Mouse (Mus musculus) neural tube, embryonic 15.5 days (tissue): ENCODE data around the gene B4galt4. TPM values are rescaled to one million over a fixed set of nuclear protein-coding genes. Genes with fewer than 3 reads are reported as not detected.

ENCODE experiments used
- ATAC-seq: fragments of 200-750 bp; cut with Nextera tagmentation; 2 replicates; pipeline ENCODE4 v1.8.0; 2017; ENCODE audit warnings: mild to moderate bottlenecking, moderate TSS enrichment, moderate library complexity; ENCODE audit not compliant: low FRiP score
- H3K27ac ChIP-seq: fragments of 300-500 bp; sonication (generic); replicated peaks from 2 replicates; pipeline ENCODE4 v1.5.1; 2015; ENCODE audit warnings: mild to moderate bottlenecking, inconsistent platforms
- H3K27me3 ChIP-seq: fragments of 300-500 bp; sonication (generic); replicated peaks from 2 replicates; pipeline ENCODE4 v1.6.1; 2015; ENCODE audit warnings: inconsistent platforms
- H3K36me3 ChIP-seq: fragments of 300-500 bp; sonication (generic); 2 replicates; pipeline ENCODE4 v1.6.1; 2015; ENCODE audit warnings: inconsistent platforms
- H3K4me1 ChIP-seq: fragments of 300-500 bp; sonication (generic); 2 replicates; pipeline ENCODE4 v1.6.1; 2015; ENCODE audit warnings: inconsistent platforms
- H3K4me2 ChIP-seq: fragments of 300-500 bp; sonication (generic); 2 replicates; pipeline ENCODE4 v1.6.1; 2015; ENCODE audit warnings: inconsistent platforms, mild to moderate bottlenecking, moderate library complexity
- H3K4me3 ChIP-seq: fragments of 300-500 bp; sonication (generic); replicated peaks from 2 replicates; pipeline ENCODE4 v1.5.1; 2015; ENCODE audit warnings: mild to moderate bottlenecking, inconsistent platforms
- H3K9ac ChIP-seq: fragments of 300-500 bp; sonication (generic); replicated peaks from 2 replicates; pipeline ENCODE4 v1.6.1; 2015; ENCODE audit warnings: mild to moderate bottlenecking, inconsistent platforms
- H3K9me3 ChIP-seq: fragments of 300-500 bp; sonication (generic); replicated peaks from 2 replicates; pipeline ENCODE4 v1.6.1; 2016; ENCODE audit warnings: inconsistent platforms
- WGBS: fragments of 180-500 bp; shearing (Covaris S2); methylation state at CpG from one replicate; pipeline ENCODE4 v1.1.7; 2015; ENCODE audit warnings: mixed read lengths; 5-methylcytosine and 5-hydroxymethylcytosine counted together
- polyA plus RNA-seq: library from polyadenylated mRNA; unstranded; fragments of >200 nt; fragmentation: Nextera tagmentation; extraction: Ambion mirVana; gene quantifications from 2 replicates; pipeline ENCODE4 v1.2.1, GENCODE M21; 2015

Gene B4galt4
- polyA plus RNA-seq, result 32.4 and 36.3 TPM in 2 replicates

DNA sequence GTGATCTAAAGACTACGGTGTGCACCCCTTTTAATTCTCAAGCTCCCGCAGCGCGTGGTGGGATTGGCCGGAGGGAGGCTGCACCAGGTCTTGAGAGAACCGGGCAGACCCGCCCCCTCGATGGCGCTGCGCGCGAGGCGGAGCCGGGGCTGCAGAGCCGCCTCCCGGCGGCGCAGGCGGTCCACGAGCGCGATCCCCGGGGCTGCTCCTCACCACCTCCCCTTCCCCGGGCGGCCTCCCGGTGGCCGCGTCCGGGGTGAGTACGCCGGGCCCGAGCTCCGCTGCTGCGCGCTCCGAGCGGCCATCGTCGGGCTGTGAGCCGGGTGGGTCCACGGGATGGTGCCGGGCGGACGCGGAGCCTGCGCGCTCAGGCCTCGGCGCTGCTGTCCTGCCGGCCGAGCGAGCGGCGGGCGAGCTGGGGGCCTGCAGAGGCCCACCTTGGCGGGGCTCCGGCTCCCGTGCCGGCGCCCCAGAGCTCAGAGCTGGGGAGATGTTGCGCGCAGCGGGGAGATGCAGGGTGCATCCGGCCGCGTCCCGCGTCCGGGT, at the start of gene B4galt4:
Gene B4galt4 (plus strand): TSS at position 152 of the 546 bp plus-strand sequence.
- WGBS, result under 1% methylated on average over 56 of the region's 69 CpGs
- peak within 1 kb of the TSS; percentile 79 for H3K9ac ChIP-seq
- peaks cover 17% of the 10 kb centered on the region for H3K4me1 ChIP-seq
- 0 out of 2 replicates have a peak, but pooled peaks cover 3% of the 10 kb centered on the region for H3K27me3 ChIP-seq
- peak within 1 kb of the TSS; percentile 67 for H3K4me3 ChIP-seq
- H3K4me2 ChIP-seq, result peak within 1 kb of the TSS; percentile 80
- ATAC-seq, result peak; percentile 96
- peak within 1 kb of the TSS; percentile 81 for H3K27ac ChIP-seq
- H3K9me3 ChIP-seq, result no peaks in the 10 kb centered on the region
- peaks cover 3% of the 10 kb centered on the region; the same call in 1 of the 2 replicates for H3K36me3 ChIP-seq

DNA sequence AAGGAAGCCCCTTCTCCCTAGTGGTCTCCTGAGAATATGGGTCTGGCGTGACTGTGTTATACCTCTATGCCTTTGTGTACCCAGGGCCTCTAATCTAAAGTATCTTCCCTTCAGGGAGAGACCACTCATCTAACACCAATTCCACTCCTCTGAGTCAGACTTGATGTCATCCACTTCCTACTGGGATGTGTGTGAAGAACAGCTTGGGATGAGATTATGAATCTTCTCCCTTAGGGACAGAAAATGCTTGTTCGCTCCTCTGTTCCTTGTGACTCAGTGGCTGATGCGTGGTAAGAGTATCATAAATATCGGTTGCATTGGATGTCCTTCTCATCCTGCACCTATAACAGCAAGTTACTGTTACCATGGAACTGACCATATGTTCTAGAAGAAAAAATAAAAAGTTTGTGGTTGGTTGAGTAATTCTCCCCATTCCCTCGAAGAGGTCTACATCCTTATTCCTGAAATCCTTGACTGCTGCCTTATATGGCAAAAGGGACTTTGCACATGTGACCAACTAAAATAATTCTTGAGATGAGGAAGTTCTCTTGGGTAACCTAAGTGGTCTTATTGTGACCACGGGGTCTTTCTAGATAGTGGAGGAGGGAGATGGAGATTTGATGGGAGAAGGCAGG, 47.0 kb upstream of the B4galt4 start:
- no peaks in the 10 kb centered on the region for H3K36me3 ChIP-seq
- no peak for ATAC-seq
- no peaks in the 10 kb centered on the region for H3K27me3 ChIP-seq
- H3K4me2 ChIP-seq, result no peak overlapping the region
- no peak overlapping the region for H3K27ac ChIP-seq
- no peak overlapping the region for H3K4me3 ChIP-seq
- no peak overlapping the region for H3K9ac ChIP-seq
- WGBS, result 92% methylated on average over 6 of the region's 6 CpGs
- H3K4me1 ChIP-seq, result no peaks in the 10 kb centered on the region
- no peaks in the 10 kb centered on the region for H3K9me3 ChIP-seq

DNA sequence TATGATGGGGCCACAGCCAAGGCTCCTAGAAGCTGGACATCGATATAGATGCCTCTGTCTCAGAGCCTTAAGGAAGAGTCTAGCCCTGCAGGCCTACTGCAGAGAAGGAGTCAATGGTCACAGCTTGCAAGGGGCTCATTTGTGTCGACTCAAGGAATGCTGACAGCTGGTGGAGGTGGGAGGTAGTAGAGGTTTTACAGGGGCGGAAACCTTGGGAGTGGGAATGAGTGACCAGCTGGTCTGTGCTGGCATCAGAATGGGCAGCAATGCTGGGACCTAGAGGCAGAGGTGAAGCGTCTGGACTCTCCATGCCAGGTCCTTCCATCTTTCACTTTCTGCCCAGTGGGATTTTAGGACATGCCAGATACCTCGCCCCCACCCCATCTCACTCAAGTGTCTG, 46.5 kb upstream of the B4galt4 start:
- WGBS, result 89% methylated on average over 5 of the region's 5 CpGs
- Histone ChIP-seq H3K9me3 (no peaks in the 10 kb centered on the region), H3K36me3 (no peaks in the 10 kb centered on the region), H3K27me3 (no peaks in the 10 kb centered on the region), H3K9ac (no peak overlapping the region), H3K4me3 (no peak overlapping the region), H3K4me2 (no peak overlapping the region), H3K4me1 (no peaks in the 10 kb centered on the region), H3K27ac (no peak overlapping the region)
- ATAC-seq, result no peak

DNA sequence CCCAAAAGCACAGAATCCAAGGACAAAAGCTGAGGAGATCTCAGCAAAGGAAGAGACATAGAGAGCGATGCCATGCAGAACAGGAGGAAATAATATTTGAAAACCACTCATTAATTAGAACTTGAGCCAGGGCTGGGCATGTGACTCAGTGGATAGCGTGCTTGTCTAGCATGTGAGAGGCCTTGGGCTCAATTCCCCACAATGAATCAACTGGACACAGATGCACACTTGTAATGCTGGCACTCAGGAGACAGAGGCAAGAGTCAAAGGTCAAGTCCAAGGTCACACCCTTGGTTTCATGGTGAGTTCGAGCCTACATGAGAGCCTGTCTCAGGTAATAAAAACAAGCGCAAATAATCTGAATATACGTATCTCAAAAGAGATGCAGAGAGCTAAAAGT, 44.5 kb upstream of the B4galt4 start:
- 85% methylated on average over 5 of the region's 5 CpGs for WGBS
- no peak overlapping the region for H3K4me2 ChIP-seq
- ATAC-seq, result no peak
- no peak overlapping the region for H3K27ac ChIP-seq
- no peaks in the 10 kb centered on the region for H3K9me3 ChIP-seq
- no peak overlapping the region for H3K9ac ChIP-seq
- H3K4me1 ChIP-seq, result no peaks in the 10 kb centered on the region
- no peaks in the 10 kb centered on the region for H3K36me3 ChIP-seq
- H3K4me3 ChIP-seq, result no peak overlapping the region
- H3K27me3 ChIP-seq, result no peaks in the 10 kb centered on the region

DNA sequence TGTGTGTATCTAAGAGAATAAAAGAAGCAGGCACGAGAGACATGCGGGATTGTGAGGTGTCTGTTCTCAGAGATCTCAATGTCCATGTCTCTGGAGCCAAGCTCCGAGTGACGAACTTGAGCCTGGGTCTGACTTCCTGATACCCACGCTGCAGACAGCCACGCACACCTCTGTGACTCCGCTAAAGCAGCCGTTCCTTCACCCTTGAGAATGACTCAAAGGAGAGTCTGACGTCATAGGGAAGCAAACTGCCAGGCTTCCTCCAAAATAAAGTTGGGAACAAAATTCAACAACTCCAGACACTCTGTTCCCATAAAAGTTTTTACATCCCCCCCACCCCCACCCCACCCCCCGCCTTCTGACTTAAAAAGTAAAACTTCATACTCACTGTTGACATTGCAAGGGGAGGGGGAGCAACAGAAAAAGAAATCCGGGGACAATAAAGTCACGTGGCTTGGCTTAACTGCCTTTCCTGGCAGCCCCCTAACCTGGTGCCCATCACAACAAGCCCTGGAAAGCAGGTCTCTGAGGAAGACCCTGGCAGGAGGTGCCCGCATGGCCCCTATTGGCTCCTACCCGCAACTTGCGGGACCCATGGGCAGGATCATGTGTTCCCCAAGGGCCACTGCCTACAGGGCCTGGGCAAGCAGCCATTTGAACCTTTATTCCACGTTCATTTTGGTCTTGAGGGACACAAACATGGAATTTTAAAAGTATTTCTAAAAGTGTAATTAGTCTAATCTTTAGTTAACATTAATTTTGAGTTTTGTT, 41.5 kb upstream of the B4galt4 start:
- Histone ChIP-seq H3K9ac (no peak overlapping the region), H3K4me1 (no peaks in the 10 kb centered on the region), H3K27ac (no peak overlapping the region), H3K4me2 (no peak overlapping the region), H3K4me3 (no peak overlapping the region), H3K9me3 (no peaks in the 10 kb centered on the region), H3K27me3 (no peaks in the 10 kb centered on the region), H3K36me3 (no peaks in the 10 kb centered on the region)
- WGBS, result 83% methylated on average over 16 of the region's 16 CpGs
- ATAC-seq, result no peak

DNA sequence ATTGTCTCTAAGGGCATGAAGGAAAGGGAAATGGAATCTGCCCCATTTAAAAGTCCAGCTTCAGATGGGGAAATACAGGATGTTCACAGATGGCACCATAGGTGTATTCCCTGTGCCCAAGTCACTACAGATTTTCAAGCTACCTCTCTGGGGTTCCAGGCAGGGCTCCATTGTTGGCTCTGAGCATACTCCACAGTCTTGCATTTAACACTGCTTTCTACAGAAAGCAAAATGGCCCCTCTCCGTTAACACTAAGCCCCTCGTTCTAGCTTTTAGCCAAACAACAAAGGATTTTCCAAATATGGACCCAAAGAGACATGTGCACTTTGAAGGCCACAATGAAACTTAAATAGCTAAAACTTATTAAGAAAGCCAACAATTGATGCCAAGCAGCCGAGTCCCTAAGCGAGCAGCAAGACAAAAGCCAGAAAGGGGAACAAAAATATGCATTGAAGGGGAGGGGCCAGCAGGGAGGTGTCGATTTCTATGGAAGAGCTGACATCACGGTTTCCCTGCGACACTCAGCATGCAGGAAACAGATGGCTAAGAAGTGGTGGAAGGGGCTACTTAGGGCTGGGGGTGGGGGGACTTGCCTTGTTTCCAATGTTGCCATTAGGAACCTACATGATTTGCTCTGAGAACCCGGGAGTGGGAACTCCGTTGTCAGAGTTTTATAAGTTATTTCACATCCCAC, 40.4 kb upstream of the B4galt4 start:
- H3K4me2 ChIP-seq, result no peak overlapping the region
- no peaks in the 10 kb centered on the region for H3K9me3 ChIP-seq
- H3K4me3 ChIP-seq, result no peak overlapping the region
- ATAC-seq, result no peak
- no peaks in the 10 kb centered on the region for H3K27me3 ChIP-seq
- WGBS, result 32% methylated on average over 9 of the region's 9 CpGs
- H3K36me3 ChIP-seq, result no peaks in the 10 kb centered on the region
- no peaks in the 10 kb centered on the region for H3K4me1 ChIP-seq
- H3K27ac ChIP-seq, result no peak overlapping the region
- H3K9ac ChIP-seq, result no peak overlapping the region

DNA sequence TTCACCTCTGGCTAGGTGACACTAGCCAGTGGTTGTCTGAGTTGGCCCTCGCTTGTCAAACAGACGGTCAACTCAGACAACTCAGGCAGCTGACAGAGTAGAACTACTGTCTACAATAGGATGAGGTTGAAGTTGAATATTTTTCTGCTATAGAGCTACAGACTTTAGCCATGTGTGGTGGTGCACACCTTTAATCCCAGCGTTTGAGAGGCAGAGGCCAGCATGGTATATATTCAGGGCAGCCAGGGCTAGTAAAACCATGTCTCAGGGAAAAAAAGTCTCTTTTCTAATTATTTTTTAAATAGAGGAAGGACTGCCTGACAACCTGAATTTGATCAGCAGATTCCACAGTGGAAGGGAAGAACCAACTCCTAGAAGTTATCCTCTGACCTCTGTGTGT, 39.7 kb upstream of the B4galt4 start:
- Histone ChIP-seq H3K9me3 (no peaks in the 10 kb centered on the region), H3K36me3 (no peaks in the 10 kb centered on the region), H3K27me3 (no peaks in the 10 kb centered on the region), H3K4me1 (no peaks in the 10 kb centered on the region), H3K4me2 (no peak overlapping the region), H3K9ac (no peak overlapping the region), H3K27ac (no peak overlapping the region), H3K4me3 (no peak overlapping the region)
- WGBS, result 97% methylated on average over 3 of the region's 3 CpGs
- ATAC-seq, result no peak

DNA sequence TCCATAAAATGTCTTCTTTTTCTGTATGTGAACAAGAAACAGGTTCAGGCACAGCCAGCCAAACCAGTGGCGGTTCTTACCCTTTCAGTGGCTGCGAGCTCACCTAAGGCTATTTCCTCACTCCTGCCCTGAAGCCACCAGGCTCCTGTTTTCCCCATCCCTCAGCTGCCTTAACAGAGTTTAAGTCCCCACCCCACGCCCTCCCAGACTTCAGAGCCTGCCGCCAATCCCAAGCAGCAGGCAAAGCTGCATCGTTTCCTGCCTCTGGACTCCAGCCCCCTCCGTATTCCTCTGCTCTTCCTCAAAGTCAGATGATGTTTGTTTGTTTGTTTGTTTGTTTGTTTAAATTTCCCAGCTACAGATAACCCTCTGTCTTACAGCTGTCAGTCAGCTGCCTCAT, 38.6 kb upstream of the B4galt4 start:
- H3K9me3 ChIP-seq, result no peaks in the 10 kb centered on the region
- H3K27me3 ChIP-seq, result no peaks in the 10 kb centered on the region
- no peaks in the 10 kb centered on the region for H3K36me3 ChIP-seq
- ATAC-seq, result no peak
- H3K27ac ChIP-seq, result no peak overlapping the region
- H3K4me1 ChIP-seq, result no peaks in the 10 kb centered on the region
- H3K4me2 ChIP-seq, result no peak overlapping the region
- WGBS, result 51% methylated on average over 6 of the region's 6 CpGs
- no peak overlapping the region for H3K4me3 ChIP-seq
- no peak overlapping the region for H3K9ac ChIP-seq

DNA sequence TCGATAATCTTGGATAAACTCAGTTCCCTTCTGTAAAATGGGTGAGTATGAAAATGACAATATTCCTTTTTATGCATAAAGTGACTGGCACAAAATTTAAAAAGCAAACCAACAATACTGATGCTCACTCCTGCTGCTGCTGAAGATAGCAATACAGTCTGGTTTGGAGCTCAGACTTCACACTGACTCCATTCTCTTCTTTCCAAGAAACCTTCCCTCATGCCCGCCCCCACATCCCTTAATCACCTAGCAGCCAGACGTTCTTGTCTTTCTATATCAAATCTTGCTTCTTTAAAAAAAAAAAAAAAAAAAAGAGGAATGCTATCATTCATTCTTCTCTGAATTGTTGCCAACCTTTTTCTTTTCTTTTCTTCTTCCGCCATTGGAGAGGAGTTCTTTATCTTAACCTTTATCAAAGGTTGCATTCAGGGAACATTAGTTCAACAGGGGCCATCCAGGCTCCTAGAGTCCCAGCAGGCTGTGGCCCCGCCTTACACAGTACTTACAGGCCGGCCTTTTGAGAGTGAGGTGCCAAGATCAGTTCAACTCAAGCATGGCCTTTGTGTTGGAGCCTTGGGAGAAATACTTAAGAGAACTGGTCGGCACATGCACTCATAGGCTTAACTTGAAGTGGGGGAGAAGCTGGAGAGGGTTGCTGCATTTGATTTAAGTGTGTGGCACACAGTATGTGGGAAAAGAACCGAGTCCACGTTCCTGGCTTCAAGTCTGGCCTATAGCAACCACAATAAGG, 36.4 kb upstream of the B4galt4 start:
- Histone ChIP-seq H3K4me2 (no peak overlapping the region), H3K4me1 (peaks cover 7% of the 10 kb centered on the region; the same call in 1 of the 2 replicates)
- WGBS, result 70% methylated on average over 9 of the region's 9 CpGs

DNA sequence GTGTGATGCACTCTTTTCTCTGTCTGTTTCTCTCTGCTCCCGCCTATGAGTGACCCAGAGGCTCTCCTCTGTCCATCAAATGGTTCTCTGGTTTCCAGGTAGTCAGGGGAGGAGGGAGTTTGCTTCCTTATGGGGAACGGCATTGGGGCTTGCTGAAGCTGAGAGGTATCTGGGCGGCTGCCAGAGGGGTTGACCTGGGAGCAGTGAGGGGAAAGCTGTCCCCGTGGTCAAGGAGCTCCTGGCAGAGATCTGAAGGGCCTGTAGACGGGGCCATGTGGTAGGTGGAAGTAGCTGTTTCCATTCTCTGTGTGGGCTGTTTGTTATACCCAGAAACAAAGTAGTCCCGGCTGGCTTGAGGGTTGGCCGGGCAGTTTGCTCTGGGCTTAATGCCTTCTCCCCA, 35.3 kb upstream of the B4galt4 start:
- Histone ChIP-seq H3K9ac (no peak overlapping the region), H3K4me1 (peaks cover 7% of the 10 kb centered on the region; the same call in 1 of the 2 replicates), H3K27me3 (no peaks in the 10 kb centered on the region), H3K4me3 (no peak overlapping the region), H3K4me2 (no peak overlapping the region), H3K9me3 (no peaks in the 10 kb centered on the region), H3K36me3 (no peaks in the 10 kb centered on the region), H3K27ac (no peak overlapping the region)
- 82% methylated on average over 7 of the region's 7 CpGs for WGBS
- no peak for ATAC-seq

More for the DNA sequence above, 36.4 kb upstream of the B4galt4 start:
- Histone ChIP-seq H3K36me3 (no peaks in the 10 kb centered on the region), H3K27ac (no peak overlapping the region), H3K9me3 (no peaks in the 10 kb centered on the region), H3K27me3 (no peaks in the 10 kb centered on the region), H3K4me3 (no peak overlapping the region), H3K9ac (no peak overlapping the region)
- no peak for ATAC-seq

DNA sequence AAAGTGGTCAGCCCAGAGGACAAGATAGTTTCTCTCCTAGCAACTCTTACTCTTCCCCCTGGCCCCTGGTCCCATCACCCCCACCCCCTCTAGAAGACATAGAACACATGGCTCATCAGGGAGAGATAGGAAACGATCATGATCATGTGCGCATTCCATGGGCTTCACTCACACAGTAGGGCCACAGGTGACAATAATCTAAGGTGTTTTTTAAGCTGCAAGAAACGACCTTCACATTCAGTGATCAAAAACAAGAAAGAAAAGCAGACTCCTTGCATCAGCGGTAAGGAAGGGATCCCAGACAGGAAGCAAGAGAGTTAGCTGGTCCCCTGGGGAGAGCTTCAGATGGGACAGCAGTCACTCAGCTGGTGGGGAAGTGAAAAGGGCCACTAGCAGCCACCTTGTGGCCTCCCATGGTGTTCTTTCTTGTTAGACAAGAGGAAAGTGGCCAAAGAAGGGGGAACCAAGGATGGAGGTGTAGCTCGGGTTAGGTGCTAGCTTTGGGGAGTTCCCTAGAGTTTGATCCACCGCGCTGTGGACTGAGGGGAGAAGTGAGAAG, 33.0 kb upstream of the B4galt4 start:
- Histone ChIP-seq H3K36me3 (no peaks in the 10 kb centered on the region), H3K27me3 (no peaks in the 10 kb centered on the region), H3K4me3 (no peak overlapping the region), H3K27ac (no peak overlapping the region), H3K9me3 (no peaks in the 10 kb centered on the region), H3K4me2 (no peak overlapping the region), H3K4me1 (peaks cover 22% of the 10 kb centered on the region), H3K9ac (no peak overlapping the region)
- 71% methylated on average over 7 of the region's 7 CpGs for WGBS
- no peak for ATAC-seq
